Mouse (Mus musculus) left cerebral cortex, adult 11 months (tissue): ENCODE measurements around the gene Ube2s.

Experiments
- DNase-seq: peaks from one replicate; pipeline ENCODE4 v3.0.0; 2022; ENCODE audit warnings: low spot score

Gene Ube2s

GRCm38 (mm10) chr7:4776861-4777830 is 35.2 kb downstream of the Ube2s start:
- no peak for DNase-seq

DNA sequence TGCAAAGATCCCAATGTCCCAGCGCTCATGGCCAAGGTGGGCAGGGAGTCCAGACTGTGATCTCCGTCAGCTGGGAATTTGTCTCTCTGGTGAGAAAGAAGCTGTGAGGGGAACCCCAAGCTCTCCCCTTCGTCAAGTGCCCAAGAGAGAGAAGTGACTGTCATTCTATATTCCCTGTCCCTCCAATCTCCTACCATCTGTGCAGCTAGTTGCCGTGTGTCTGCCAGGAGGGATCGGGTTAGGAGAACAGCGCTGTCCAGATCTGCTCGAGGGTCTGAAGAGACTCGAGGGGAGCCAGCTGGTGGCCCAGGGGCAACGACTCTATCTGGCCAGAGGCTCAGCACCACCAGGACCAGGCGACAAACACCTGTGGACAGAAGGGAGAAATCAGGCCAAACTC is 36.3 kb downstream of the Ube2s start:
- no peak for DNase-seq

DNA sequence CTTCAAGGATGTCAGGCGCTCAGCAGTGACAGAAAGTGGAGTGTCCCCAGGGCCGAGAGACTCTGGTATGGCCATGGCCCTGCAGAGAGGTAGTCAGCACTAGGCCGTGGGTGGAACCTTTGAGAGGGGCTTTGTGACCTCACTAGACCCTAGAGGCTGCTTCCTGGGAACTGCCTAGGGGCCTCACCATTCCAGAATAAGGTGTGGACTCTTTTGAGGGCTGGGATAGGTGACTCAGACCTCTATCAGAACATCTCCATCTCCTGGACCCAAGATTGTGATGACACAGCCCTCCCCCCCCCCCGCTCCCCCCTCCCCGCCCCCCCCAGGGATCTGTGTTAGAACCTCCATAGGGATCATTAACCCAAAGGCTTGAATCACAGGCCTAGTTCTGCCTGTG is 41.2 kb downstream of the Ube2s start, which contains the start of gene Fam71e2:
Gene Fam71e2, minus strand, starts transcription at position 101 of the 400 bp plus-strand sequence.
- DNase-seq: no peak

DNA sequence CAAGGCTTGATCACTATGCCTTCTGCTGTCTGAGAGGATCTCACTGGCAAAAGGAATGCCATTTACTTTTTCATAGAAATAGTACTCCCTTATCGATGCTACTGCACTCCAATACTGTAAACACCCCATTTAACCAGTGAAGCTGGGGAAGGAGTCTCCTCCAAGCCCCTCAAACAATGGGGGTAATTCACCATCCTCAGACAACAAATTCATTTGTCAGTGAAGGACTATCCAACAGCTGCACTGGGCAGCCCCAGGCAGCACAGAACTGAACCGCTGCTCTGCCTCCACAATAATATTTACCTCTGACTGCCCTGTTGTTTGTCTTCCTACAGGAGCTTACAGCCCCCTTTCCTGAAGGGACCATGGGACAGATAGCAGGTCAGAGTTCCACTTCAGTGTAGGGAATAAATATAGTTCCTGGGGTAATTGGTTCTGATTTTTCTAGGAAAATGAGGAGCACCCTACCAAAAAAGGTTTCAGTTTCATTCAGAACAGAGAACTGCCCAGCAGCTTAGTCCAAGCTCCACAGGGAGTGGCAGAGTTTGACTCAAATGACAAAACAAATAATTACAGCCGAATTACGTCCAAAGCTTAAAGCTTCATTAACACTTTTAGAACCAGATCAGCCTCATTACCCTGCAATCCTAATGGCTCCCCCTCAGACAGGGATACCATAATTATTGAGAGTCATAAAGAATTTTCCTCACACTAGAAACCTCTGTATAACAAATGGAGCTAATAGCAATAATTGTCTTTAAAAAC is 47.3 kb downstream of the Ube2s start:
- DNase-seq: no peak

DNA sequence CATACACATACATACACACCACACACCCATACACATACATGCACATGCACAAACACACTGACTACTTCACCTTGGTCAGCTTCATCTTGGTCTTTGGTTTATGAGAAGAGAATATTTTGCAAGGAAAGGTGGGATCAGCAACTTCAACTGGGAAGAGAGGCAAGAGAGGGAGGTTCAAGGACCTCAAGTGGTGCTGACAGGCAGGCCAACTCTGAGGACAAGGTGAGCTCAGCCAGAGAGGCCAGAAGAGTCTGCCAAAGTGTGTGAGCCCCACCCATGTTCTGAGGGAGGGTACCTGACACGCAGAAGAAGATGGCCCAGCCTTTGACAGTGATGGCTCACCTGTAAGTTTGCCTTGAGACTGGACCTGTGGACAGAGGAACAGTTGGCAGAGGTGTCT is 52.7 kb downstream of the Ube2s start:
- DNase-seq: no peak

DNA sequence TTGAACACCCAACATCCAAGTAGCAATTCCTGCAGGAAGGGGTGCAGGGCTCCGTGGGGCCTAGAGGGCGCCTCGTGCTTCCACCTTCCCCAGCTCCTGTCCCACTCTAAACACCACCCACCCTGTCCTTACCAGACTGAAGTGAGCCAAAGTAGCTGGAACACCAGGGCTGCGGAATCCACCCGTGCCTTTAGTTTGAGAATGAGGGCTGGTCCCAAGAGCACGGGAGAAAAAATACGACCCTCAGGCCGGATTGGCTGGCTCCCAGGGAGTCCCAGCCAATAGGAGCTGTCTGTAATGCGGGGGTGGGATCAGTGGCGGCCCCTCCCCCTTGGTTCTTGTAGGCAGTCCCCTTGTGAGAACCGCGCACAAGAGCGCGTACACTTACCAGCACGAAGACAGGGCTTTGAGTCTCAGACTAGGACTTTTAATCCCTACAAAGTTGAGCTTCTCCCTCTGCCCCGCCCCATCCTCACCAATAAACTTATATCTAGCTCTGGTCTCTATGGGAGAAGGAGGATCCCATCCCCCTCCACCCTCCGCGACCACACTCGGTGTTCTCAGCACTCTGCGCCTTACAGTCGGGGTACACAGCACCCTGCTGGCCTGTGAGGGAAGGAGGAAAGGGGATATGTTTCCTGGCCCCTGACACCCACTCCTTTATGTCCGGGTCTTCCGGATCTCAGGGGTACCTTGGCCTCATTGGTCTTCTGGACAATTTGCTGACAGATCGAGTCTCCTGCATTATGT is 59.4 kb downstream of the Ube2s start, which contains the start of gene Cox6b2:
Gene Cox6b2, minus strand, starts transcription at position 274 of the 750 bp plus-strand sequence.
- peak; percentile 68 for DNase-seq

GRCm38 (mm10) chr7:4751971-4752820 is 60.2 kb downstream of the Ube2s start:
- no peak for DNase-seq

DNA sequence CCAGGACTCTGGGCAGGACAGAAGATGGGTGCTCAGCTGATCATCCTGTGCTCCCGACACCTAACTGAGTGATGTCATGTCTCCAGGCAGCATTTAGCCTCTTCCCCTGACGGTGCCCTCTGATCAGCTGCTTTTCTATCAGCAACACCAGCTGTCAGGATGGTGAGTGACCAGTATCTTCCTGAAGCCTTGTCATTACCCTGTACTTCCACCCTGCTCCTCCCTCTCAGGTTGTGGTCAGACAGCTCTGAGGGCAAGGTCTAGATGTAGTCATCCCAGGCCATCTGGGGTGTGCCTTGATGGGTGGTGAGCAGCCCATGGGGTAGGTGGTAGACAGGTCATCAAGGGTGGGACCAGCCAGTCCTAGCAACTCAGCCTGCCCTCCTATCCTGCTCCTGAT is 63.2 kb downstream of the Ube2s start:
- DNase-seq: no peak

DNA sequence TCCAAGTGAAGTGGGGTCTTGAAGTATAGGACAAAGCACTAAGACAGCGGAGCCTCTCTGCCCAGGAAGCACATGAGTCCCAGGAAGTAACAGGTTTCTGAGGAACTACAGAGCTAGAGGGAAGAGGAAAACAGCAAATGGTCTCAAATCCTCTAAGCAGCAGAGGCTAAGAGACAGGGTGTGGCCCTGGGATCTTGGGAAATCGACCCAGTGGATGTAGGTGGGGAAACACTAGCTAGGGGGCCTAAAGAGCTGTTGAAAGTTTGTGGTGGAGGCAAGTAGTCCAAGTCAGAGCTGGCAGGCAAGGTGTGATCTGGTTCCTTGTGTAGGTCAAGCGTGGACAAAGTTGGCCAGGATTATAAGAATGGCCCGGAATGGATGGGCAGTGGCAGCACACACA is 64.1 kb downstream of the Ube2s start:
- DNase-seq: no peak

GRCm38 (mm10) chr7:4747156-4747899 is 65.1 kb downstream of the Ube2s start:
- no peak for DNase-seq

GRCm38 (mm10) chr7:4746326-4746980 is 65.9 kb downstream of the Ube2s start:
- no peak for DNase-seq

DNA sequence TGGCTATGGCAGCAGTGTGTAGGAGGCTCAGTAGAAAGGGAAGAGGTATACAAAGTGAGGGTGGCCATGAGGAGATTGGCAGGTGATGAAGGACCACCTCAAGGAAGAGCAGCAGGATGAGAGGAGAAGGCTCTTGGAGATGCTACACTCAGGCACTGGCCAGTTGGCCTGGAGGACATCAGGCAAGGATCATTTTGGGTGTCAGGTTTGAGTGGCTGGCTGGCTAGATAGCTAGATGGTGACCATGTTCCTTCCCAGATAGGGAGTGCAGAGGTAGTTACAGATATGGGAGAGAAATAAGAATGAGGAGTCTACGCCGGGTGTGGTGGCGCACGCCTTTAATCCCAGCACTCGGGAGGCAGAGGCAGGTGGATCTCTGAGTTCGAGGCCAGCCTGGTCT is 67.5 kb downstream of the Ube2s start:
- no peak for DNase-seq
